Mouse (Mus musculus): ENCODE measurements around the gene Wipi1.

DNA sequence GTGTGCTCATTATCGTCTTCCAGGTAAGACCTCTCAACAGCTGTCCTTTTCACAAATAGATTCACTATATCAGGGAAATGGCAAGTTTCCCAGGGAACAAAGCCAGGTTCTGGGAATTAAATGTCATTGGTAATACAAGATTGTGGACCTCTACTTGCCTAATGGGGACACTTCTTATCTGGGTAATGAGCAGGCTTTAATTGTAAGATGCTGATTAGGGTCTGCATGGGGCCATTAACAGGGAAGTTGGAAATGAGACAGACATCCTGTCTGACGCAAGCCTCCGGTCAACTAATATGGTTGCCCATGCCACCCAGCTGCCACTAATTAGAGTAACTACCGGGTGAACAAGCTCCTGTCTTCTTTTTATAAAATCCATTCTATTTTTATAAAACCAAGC lies 4.6 kb upstream of the Wipi1 start:
- TF ChIP-seq POLR2A (IDR thresholded peaks at IDR 0.05; ENCODE audit: insufficient read length, low read depth): no peak
- no peak for TF ChIP-seq E2F4 (IDR thresholded peaks at IDR 0.05; ENCODE audit: insufficient read depth)
- no peak for TF ChIP-seq TCF12 (IDR thresholded peaks at IDR 0.05; ENCODE audit: insufficient read depth, poor library complexity, severe bottlenecking)
- no peak for TF ChIP-seq REST (IDR thresholded peaks at IDR 0.05; ENCODE audit: insufficient read depth, insufficient read length)
- no peak for TF ChIP-seq MYOG (IDR thresholded peaks at IDR 0.05; ENCODE audit: control insufficient read depth in 1 of 3, insufficient read depth in 1 of 3, insufficient read length in 2 of 3, low read depth in 2 of 3)
- TF ChIP-seq USF1 (IDR thresholded peaks at IDR 0.05; ENCODE audit: low read depth): no peak
- TF ChIP-seq POLR2AphosphoS2 (IDR thresholded peaks at IDR 0.05; ENCODE audit: insufficient read length, low read depth): no peak
